Mouse (Mus musculus) olfactory bulb, adult 2 months (tissue): ENCODE measurements around the gene Tmem203. TPM values are rescaled to one million over a fixed set of nuclear protein-coding genes. Genes with fewer than 3 reads are reported as not detected.

Source experiments
- H3K27ac ChIP-seq: fragments of 200-500 bp; 2 replicates; pipeline ENCODE4 v1.5.1; 2012; ENCODE audit warnings: low read depth, low read length; ENCODE audit not compliant: insufficient read depth
- H3K4me1 ChIP-seq: fragments of 200-500 bp; 2 replicates; pipeline ENCODE4 v1.6.1; 2012; ENCODE audit warnings: low read length; ENCODE audit not compliant: control insufficient read depth, insufficient read depth
- H3K4me3 ChIP-seq: fragments of 200-500 bp; 2 replicates; pipeline ENCODE4 v1.5.1; 2012; ENCODE audit warnings: mild to moderate bottlenecking, low read depth, low read length, moderate library complexity; ENCODE audit not compliant: insufficient read depth
- CTCF ChIP-seq: fragments of 200-500 bp; IDR thresholded peaks from 2 replicates; pipeline ENCODE4 v1.5.1; 2012; ENCODE audit warnings: low read depth, mild to moderate bottlenecking, low read length, moderate library complexity; ENCODE audit not compliant: insufficient read depth
- POLR2A ChIP-seq: fragments of 200-500 bp; IDR thresholded peaks from 2 replicates; pipeline ENCODE4 v1.6.1; 2012; ENCODE audit warnings: mild to moderate bottlenecking, low read depth, low read length, moderate library complexity; ENCODE audit not compliant: insufficient read depth
- WGBS: fragments of 180-500 bp; shearing (Covaris S2); methylation state at CpG from one replicate; pipeline ENCODE4 v1.1.7; 2018; 5-methylcytosine and 5-hydroxymethylcytosine counted together
- polyA plus RNA-seq: library from polyadenylated mRNA; stranded (reverse); fragments of >200 nt; gene quantifications from 2 replicates; pipeline ENCODE4 v1.2.4, GENCODE M21; 2012; ENCODE audit warnings: low replicate concordance; ENCODE audit not compliant: missing spikeins, insufficient read depth, insufficient read length

Gene Tmem203
- polyA plus RNA-seq, 1 experiment, result not detected

GRCm38 (mm10) chr2:25223681-25224491 lies 31.4 kb upstream of the Tmem203 start:
- peaks cover 2% of the 10 kb centered on the region for H3K4me1 ChIP-seq
- TF ChIP-seq CTCF, result no peak
- TF ChIP-seq POLR2A, result no peak
- peak overlapping the region; percentile 86 for H3K4me3 ChIP-seq
- H3K27ac ChIP-seq, result peak overlapping the region; percentile 88
- WGBS, result 2% methylated on average over 49 of the region's 53 CpGs

GRCm38 (mm10) chr2:25224492-25224765 lies 30.8 kb upstream of the Tmem203 start, which contains the start of gene Tubb4b:
TSS of gene Tubb4b (minus strand) at chr2:25224702.
- 1% methylated on average over 17 of the region's 17 CpGs for WGBS

GRCm38 (mm10) chr2:25224766-25225752 lies 30.2 kb upstream of the Tmem203 start:
- Histone ChIP-seq H3K27ac (peak overlapping the region; percentile 97), H3K4me3 (peak overlapping the region; percentile 90), H3K4me1 (peaks cover 5% of the 10 kb centered on the region)
- 1% methylated on average over 41 of the region's 41 CpGs for WGBS
- TF ChIP-seq POLR2A (0 out of 2 replicates have a peak, but pooled peaks have one; percentile 45), CTCF (no peak)

More at GRCm38 (mm10) chr2:25224492-25224765, 30.8 kb upstream of the Tmem203 start, which contains the start of gene Tubb4b:
- TF ChIP-seq POLR2A (peak; percentile 99), CTCF (no peak)
- peak within 1 kb of the TSS; percentile 97 for H3K27ac ChIP-seq
- H3K4me3 ChIP-seq, result peak within 1 kb of the TSS; percentile 90
- H3K4me1 ChIP-seq, result peaks cover 5% of the 10 kb centered on the region

- WGBS, result 67% methylated on average over 8 of the region's 8 CpGs
- H3K4me1 ChIP-seq, result peaks cover 5% of the 10 kb centered on the region
- H3K27ac ChIP-seq, result peak overlapping the region; percentile 57
- no peak for TF ChIP-seq POLR2A
- no peak for TF ChIP-seq CTCF
- no peak overlapping the region for H3K4me3 ChIP-seq
Measured at GRCm38 (mm10) chr2:25225811-25226379, 29.3 kb upstream of the Tmem203 start.

- Histone ChIP-seq H3K27ac (peak overlapping the region; percentile 55), H3K4me3 (no peak overlapping the region), H3K4me1 (peaks cover 5% of the 10 kb centered on the region)
- 38% methylated on average over 5 of the region's 5 CpGs for WGBS
- TF ChIP-seq POLR2A (no peak), CTCF (no peak)
Measured at GRCm38 (mm10) chr2:25226864-25227263, 28.4 kb upstream of the Tmem203 start.

- 83% methylated on average over 4 of the region's 4 CpGs for WGBS
- H3K27ac ChIP-seq, result peak overlapping the region; percentile 55; the same call in 1 of the 2 replicates
- peaks cover 5% of the 10 kb centered on the region for H3K4me1 ChIP-seq
- no peak for TF ChIP-seq CTCF
- no peak for TF ChIP-seq POLR2A
- no peak overlapping the region for H3K4me3 ChIP-seq
Measured at GRCm38 (mm10) chr2:25227406-25227805, 27.8 kb upstream of the Tmem203 start.

GRCm38 (mm10) chr2:25228431-25228889 lies 26.8 kb upstream of the Tmem203 start:
- TF ChIP-seq CTCF (peak; percentile 32; the same call in 1 of the 2 replicates), POLR2A (no peak)
- H3K4me3 ChIP-seq, result peak overlapping the region; percentile 24
- WGBS, result 2% methylated on average over 7 of the region's 7 CpGs
- H3K4me1 ChIP-seq, result peaks cover 5% of the 10 kb centered on the region
- peak overlapping the region; percentile 34 for H3K27ac ChIP-seq

GRCm38 (mm10) chr2:25228995-25229530 lies 26.2 kb upstream of the Tmem203 start:
- H3K27ac ChIP-seq, result no peak overlapping the region
- no peak overlapping the region for H3K4me3 ChIP-seq
- WGBS, result 73% methylated on average over 6 of the region's 6 CpGs

More at GRCm38 (mm10) chr2:25228995-25229530, 26.2 kb upstream of the Tmem203 start:
- no peak for TF ChIP-seq CTCF
- no peak for TF ChIP-seq POLR2A
- H3K4me1 ChIP-seq, result peaks cover 5% of the 10 kb centered on the region
